Mouse (Mus musculus) liver, embryonic 16.5 days (tissue): Measurements from ENCODE around the gene Ripor3. TPM values are rescaled to one million over a fixed set of nuclear protein-coding genes. Genes with fewer than 3 reads are reported as not detected.

Experiments
- ATAC-seq: fragments of 200-750 bp; cut with Nextera tagmentation; 2 replicates; pipeline ENCODE4 v1.8.0; 2017; ENCODE audit warnings: low read depth, mild to moderate bottlenecking, moderate number of reproducible peaks, moderate library complexity
- H3K27ac ChIP-seq: fragments of 300-500 bp; sonication (generic); 2 replicates; pipeline ENCODE4 v1.5.1; 2014; ENCODE audit warnings: mild to moderate bottlenecking, low read length
- H3K27me3 ChIP-seq: fragments of 300-500 bp; sonication (generic); 2 replicates; pipeline ENCODE4 v1.6.1; 2014; ENCODE audit warnings: low read depth, low read length, mixed read lengths; ENCODE audit not compliant: control insufficient read depth, insufficient read depth
- H3K36me3 ChIP-seq: fragments of 300-500 bp; sonication (generic); 2 replicates; pipeline ENCODE4 v1.6.1; 2014; ENCODE audit warnings: mild to moderate bottlenecking; ENCODE audit not compliant: control insufficient read depth, insufficient read depth
- H3K4me1 ChIP-seq: fragments of 300-500 bp; sonication (generic); 2 replicates; pipeline ENCODE4 v1.6.1; 2014; ENCODE audit warnings: low read depth, low read length, mixed read lengths; ENCODE audit not compliant: control insufficient read depth
- H3K4me2 ChIP-seq: fragments of 300-500 bp; sonication (generic); 2 replicates; pipeline ENCODE4 v1.6.1; 2014; ENCODE audit warnings: low read depth, low read length, mixed read lengths
- H3K4me3 ChIP-seq: fragments of 300-500 bp; sonication (generic); 2 replicates; pipeline ENCODE4 v1.5.1; 2014; ENCODE audit warnings: low read depth, mild to moderate bottlenecking, low read length
- H3K9ac ChIP-seq: fragments of 300-500 bp; sonication (generic); 2 replicates; pipeline ENCODE4 v1.6.1; 2014; ENCODE audit warnings: low read depth, low read length
- H3K9me3 ChIP-seq: fragments of 300-500 bp; sonication (generic); replicated peaks from 2 replicates; pipeline ENCODE4 v1.6.1; 2016; ENCODE audit warnings: low read length; ENCODE audit not compliant: control insufficient read depth
- WGBS: fragments of 180-500 bp; shearing (Covaris S2); extraction: QIAGEN DNeasy Blood & Tissue Kit; methylation state at CpG from one replicate; pipeline ENCODE4 v1.1.7; 2014; ENCODE audit not compliant: insufficient replicate concordance; 5-methylcytosine and 5-hydroxymethylcytosine counted together
- polyA plus RNA-seq: library from polyadenylated mRNA; unstranded; fragments of >200 nt; fragmentation: Nextera tagmentation; extraction: Ambion mirVana; gene quantifications from 2 replicates; pipeline ENCODE4 v1.2.1, GENCODE M21; 2015

The Ripor3 gene
- polyA plus RNA-seq, 1 experiment from 2014 or later = 1.2 TPM

GRCm38 (mm10) chr2:167950681-167951080 lies 59.7 kb downstream of the Ripor3 start:
- Histone ChIP-seq H3K27ac (no peak overlapping the region), H3K9ac (no peak overlapping the region), H3K36me3 (no peaks in the 10 kb centered on the region), H3K4me2 (no peak overlapping the region), H3K4me1 (peaks cover 37% of the 10 kb centered on the region), H3K9me3 (no peaks in the 10 kb centered on the region), H3K4me3 (no peak overlapping the region), H3K27me3 (no peaks in the 10 kb centered on the region)
- WGBS = 73% methylated on average over 6 of the region's 6 CpGs
- ATAC-seq = no peak

DNA sequence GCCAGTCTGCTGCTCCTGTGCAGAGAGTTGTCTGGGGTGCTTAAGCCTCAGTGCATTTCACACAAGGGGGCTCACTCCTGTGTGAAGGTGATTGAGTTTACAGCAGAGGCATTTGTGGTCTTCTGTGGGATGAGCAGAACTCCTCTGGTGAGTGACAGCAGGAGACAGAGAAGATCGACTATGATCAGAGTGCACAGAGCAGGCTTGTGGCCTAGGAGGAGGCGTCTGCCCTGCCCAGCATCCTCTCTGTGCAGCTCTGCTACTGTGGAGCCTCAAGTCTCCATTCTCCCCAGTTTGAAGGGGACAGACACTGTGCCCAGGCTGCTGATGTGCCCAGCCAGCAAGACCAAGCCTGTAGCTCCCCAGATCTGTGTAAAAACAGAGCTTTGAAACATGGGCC lies 60.6 kb downstream of the Ripor3 start:
- H3K27ac ChIP-seq = no peak overlapping the region
- ATAC-seq = no peak
- no peak overlapping the region for H3K4me3 ChIP-seq
- no peaks in the 10 kb centered on the region for H3K9me3 ChIP-seq
- H3K4me2 ChIP-seq = no peak overlapping the region
- no peaks in the 10 kb centered on the region for H3K36me3 ChIP-seq
- H3K27me3 ChIP-seq = no peaks in the 10 kb centered on the region
- H3K9ac ChIP-seq = no peak overlapping the region
- peaks cover 39% of the 10 kb centered on the region for H3K4me1 ChIP-seq
- WGBS = 34% methylated on average over 2 of the region's 2 CpGs

- H3K4me1 ChIP-seq = peaks cover 44% of the 10 kb centered on the region
Observed at GRCm38 (mm10) chr2:167949250-167949649, 61.2 kb downstream of the Ripor3 start.

GRCm38 (mm10) chr2:167948557-167948956 lies 61.9 kb downstream of the Ripor3 start:
- Histone ChIP-seq H3K4me3 (no peak overlapping the region), H3K27me3 (no peaks in the 10 kb centered on the region), H3K36me3 (no peaks in the 10 kb centered on the region), H3K4me1 (peaks cover 46% of the 10 kb centered on the region), H3K27ac (0 out of 2 replicates have a peak overlapping the region, but pooled peaks have one; percentile 4), H3K9ac (no peak overlapping the region), H3K9me3 (no peaks in the 10 kb centered on the region), H3K4me2 (no peak overlapping the region)
- WGBS = 55% methylated on average over 13 of the region's 13 CpGs
- no peak for ATAC-seq

More at GRCm38 (mm10) chr2:167949250-167949649, 61.2 kb downstream of the Ripor3 start:
- Histone ChIP-seq H3K36me3 (no peaks in the 10 kb centered on the region), H3K9ac (no peak overlapping the region), H3K4me3 (no peak overlapping the region), H3K4me2 (no peak overlapping the region), H3K9me3 (no peaks in the 10 kb centered on the region), H3K27ac (0 out of 2 replicates have a peak overlapping the region, but pooled peaks have one; percentile 4), H3K27me3 (no peaks in the 10 kb centered on the region)
- ATAC-seq = peak; percentile 42; the same call in 1 of the 2 replicates
- 10% methylated on average over 6 of the region's 6 CpGs for whole genome bisulfite sequencing

DNA sequence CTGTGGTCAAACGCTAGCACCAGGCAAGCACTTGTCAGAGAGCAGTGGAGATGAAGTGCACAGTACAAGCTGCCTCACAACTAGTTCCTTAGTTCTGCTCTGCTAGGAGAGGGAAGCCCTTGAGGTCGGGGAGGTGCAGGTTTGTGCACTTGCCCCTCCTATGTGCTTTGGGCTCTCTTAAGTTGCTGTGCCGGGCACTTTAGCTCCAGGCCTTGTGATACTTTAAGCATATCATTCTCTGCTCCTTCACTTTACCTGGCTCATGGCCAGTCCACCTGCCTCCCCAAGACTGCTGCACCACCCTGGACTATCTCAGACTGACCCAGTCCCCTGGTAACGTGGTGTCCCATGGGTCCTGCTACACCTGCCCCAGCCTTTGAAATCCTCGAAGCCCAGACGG lies 62.4 kb downstream of the Ripor3 start:
- no peaks in the 10 kb centered on the region for H3K36me3 ChIP-seq
- no peak overlapping the region for H3K4me2 ChIP-seq
- no peak overlapping the region for H3K9ac ChIP-seq
- H3K4me3 ChIP-seq = no peak overlapping the region
- peaks cover 51% of the 10 kb centered on the region for H3K4me1 ChIP-seq
- 50% methylated on average over 6 of the region's 6 CpGs for WGBS
- H3K9me3 ChIP-seq = no peaks in the 10 kb centered on the region
- H3K27ac ChIP-seq = no peak overlapping the region
- ATAC-seq = no peak
- no peaks in the 10 kb centered on the region for H3K27me3 ChIP-seq

DNA sequence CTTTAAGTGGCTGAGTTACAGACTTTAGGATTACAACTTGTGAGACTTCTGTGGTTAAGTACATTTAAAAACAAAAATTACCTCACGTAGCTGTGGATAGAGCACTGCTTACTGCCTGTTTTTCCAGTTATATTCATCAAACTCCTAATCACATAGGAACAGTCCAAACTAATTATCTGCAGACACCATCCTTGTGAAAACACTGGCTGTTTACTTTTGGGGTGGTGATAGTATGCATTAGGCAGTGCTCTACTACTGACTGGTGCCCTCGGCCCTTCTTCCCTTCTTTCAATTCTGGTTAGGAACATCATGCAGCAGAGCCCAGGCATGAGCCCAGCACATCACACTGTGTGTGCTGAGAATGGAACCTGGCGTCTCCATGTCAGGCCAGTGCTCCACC lies 63.2 kb downstream of the Ripor3 start:
- Histone ChIP-seq H3K27me3 (no peaks in the 10 kb centered on the region), H3K27ac (no peak overlapping the region), H3K9ac (no peak overlapping the region), H3K9me3 (no peaks in the 10 kb centered on the region), H3K4me2 (no peak overlapping the region), H3K36me3 (no peaks in the 10 kb centered on the region), H3K4me3 (no peak overlapping the region), H3K4me1 (peaks cover 59% of the 10 kb centered on the region)
- WGBS = 32% methylated on average over 3 of the region's 3 CpGs
- peak; percentile 26 for ATAC-seq

DNA sequence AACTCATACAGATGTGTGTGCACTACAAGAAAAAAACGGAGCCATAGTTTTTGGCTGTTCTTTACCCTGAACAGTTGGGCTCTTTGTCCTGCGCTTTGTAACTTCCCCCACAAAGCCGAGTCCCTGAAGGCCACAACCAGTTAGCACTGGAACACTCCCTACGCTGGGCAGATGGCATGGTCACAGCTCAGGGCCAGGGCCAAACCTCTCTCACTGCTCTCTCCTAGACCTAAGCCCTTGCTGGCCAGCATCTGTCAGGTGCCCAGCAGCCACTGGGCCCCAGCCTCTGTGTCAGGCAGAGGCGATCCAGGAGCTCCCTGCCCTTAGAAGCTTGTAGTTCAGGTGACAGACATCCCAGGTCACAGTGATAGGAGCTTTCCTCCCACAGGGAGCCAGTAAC lies 65.0 kb downstream of the Ripor3 start:
- no peak overlapping the region for H3K9ac ChIP-seq
- H3K27me3 ChIP-seq = no peaks in the 10 kb centered on the region
- H3K4me1 ChIP-seq = peaks cover 67% of the 10 kb centered on the region
- H3K9me3 ChIP-seq = no peaks in the 10 kb centered on the region
- ATAC-seq = no peak
- H3K4me3 ChIP-seq = no peak overlapping the region
- H3K36me3 ChIP-seq = no peaks in the 10 kb centered on the region
- H3K27ac ChIP-seq = no peak overlapping the region
- 70% methylated on average over 5 of the region's 5 CpGs for WGBS
- no peak overlapping the region for H3K4me2 ChIP-seq

DNA sequence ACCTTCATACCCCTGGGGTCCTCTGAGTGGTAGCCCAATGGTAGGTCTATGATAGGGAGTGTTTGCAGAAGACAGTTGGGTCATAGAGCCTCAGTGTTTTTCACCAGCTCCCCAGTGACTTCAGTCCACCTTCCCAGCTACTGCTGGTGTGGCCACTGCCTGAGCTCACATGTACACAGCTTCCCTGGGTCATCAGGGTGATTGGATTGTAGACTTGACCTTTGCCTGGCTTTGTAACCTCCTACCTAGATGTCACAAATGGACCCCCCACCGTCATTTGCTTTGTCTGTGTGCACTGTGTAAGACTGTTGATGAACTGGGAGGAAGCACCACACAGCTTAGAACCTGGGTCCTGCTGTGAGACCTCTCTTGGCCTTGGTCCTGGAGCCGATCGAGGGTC lies 66.2 kb downstream of the Ripor3 start:
- Histone ChIP-seq H3K27me3 (no peaks in the 10 kb centered on the region), H3K9me3 (no peaks in the 10 kb centered on the region), H3K36me3 (no peaks in the 10 kb centered on the region), H3K4me2 (no peak overlapping the region), H3K4me1 (peaks cover 63% of the 10 kb centered on the region), H3K9ac (no peak overlapping the region), H3K4me3 (no peak overlapping the region), H3K27ac (no peak overlapping the region)
- peak; percentile 52 for ATAC-seq
- 71% methylated on average over 3 of the region's 3 CpGs for WGBS

GRCm38 (mm10) chr2:167942926-167943633 lies 67.3 kb downstream of the Ripor3 start:
- ATAC-seq = no peak
- Histone ChIP-seq H3K4me1 (peaks cover 52% of the 10 kb centered on the region), H3K27me3 (no peaks in the 10 kb centered on the region), H3K4me2 (peak overlapping the region; percentile 21), H3K36me3 (no peaks in the 10 kb centered on the region), H3K9ac (no peak overlapping the region), H3K9me3 (no peaks in the 10 kb centered on the region), H3K4me3 (no peak overlapping the region), H3K27ac (peak overlapping the region; percentile 16; the same call in 1 of the 2 replicates)
- 17% methylated on average over 12 of the region's 12 CpGs for whole genome bisulfite sequencing
